Mouse (Mus musculus) heart, postnatal 0 days (tissue): Measurements from ENCODE around the gene Olfr114.

ENCODE experiments used
- CTCF ChIP-seq: IDR thresholded peaks from 2 replicates; pipeline ENCODE4 v1.5.1; 2016; ENCODE audit warnings: antibody characterized with exemption, control low read depth, low read depth
- EP300 ChIP-seq: IDR thresholded peaks from 2 replicates; pipeline ENCODE4 v1.6.1; 2016; ENCODE audit warnings: antibody characterized with exemption, low read depth

DNA sequence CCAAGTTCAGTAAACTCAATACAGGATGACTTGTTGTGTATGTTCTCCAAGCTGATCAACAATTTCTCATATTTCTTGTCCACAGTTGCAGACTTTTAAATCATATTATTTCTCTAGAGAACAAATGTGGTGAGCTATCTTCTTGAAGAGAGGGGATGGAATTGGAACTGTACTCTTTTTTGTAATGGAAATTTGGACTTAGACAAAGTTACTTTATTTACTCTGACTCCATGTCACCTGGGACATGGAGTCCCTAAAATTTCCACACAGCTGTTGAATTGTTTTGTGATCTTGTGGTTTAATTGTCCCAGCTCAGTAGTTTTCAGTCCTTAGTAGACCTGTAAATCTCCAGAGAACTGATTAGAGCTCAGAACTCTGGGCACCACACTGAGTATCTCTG lies at the start of gene Olfr114:
- no peak for TF ChIP-seq CTCF
- no peak for TF ChIP-seq EP300
